Mouse (Mus musculus): ENCODE results near the gene Smyd3.

The Smyd3 gene

DNA sequence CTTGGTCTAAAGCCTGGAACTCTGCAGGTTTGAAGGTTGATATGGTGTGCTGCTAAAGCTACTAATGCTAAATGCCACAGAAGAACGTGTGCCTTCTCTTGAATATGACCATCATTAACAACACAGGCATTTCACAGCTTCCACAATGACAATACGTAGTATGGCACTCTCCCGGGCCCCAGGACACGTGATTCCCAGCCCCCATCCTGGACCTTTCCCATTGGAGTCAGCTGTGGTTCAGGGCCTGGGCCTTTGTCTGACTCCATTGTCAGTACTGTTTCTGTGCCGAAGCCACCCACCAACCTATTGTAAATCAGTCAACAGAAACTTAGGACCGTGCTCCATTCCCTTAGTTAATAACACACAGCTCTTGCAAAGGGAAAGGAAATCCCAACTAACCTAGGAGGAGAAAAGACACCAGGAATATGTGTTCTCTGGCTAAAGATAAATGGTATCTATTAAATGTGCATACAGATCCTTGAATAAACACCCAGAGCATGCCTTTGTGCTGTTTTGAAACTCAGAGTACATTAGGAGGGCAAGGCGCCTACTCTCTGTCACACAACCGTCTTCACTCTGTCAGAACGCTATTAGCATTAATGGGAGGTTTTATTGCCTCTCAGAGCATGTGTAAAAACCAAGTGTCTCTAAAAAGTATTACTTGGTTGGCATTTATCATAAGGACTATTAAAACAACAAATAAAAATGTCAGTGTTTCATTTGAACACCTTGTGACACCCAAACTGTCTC is 397.4 kb downstream of the Smyd3 start:
- no peak for DNase-seq (ENCODE audit: low read depth, low spot score)

DNA sequence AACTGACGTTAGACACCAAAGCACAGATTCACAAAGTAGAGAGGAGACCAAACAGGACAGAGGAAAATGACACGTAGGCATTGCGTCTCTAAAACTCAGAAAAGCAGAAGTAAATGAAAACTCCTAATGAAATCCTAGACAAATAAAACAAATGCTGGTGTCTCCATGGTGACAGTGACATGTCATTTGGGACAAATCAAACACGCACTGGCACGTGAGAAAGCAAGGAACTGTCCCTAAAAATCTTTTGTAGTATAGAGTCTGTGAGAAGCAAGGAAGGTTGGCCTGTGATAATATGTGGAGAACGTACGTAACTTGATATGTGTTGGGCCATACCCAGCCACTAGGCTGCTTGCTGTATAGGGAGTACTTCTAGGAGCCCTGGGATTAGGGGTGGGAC is 399.2 kb downstream of the Smyd3 start:
- no peak for DNase-seq (ENCODE audit: low read depth, low spot score)

DNA sequence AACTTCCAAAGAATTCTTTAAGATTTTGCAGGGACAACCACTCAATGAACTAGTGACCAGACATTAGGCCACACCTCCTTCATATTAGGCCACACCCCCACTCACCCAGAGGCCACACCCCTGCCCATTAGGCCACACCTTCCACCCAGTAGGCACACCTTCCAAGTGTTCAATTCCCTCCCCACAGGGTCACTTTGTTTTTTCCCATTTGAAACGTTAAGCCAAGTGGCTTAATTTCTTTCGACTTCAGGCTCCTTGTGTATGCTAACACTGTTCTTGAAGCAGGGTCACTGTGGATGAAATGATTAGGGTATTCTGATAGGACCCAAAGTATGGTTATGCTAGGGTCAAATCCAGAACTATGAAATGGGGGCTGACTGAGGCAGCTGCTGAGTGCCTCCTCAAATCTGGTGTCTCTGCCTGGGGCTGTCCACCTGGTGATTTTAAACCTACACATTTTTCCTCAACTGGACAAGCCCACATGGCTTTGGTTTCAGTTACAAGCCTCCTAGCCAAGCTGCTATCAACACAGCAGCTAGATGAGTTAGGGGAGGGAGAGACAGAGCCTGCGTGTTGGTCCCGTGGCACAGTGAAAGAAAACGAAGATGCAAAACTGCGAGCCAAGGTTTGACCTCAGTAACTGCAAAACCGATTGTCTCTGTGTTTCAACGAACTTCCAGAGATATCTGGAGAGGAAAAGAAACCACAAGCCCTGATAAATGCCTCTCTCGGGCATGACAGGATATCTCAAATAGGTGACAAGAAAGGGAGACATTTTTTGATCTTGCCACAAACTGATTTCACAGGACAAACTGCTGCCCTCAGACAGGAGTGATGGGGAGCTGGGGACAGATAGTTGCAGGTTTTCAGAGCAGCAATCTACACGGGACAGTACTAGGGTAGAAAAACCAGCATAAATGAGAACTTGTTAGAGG is 400.8 kb downstream of the Smyd3 start:
- DNase-seq (ENCODE audit: low read depth, low spot score) = no peak

DNA sequence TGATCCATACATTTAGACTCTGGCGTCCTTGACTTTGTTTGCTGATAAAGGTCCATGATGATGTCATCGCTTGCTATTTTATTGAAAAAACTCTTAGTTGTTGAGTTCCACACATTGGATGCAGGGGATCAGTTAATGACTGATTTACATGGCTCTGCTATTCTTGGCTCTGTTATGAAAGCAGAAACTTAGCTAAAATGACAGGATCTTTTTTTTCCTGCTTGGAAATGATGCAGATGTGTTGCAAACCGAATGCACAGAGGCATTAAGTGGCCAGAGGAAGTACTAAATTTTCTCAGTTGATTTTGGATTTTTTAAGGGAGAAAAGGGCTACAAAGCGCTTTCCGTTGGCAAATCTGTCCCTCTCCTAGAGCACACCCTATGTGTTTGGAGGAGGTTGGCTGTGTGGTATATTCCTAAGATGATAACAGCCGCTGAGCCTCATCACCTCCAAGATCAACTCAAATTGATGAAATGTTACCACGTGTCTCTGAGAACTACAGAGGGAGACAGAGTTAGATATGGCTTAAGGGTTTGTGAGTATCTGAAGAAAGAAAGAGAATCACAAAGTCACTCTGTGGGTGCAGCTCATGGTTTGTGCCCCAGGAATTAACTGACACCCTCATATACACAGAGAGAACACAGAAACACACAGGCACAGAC is 402.9 kb downstream of the Smyd3 start:
- no peak for DNase-seq (ENCODE audit: low read depth, low spot score)

- DNase-seq (ENCODE audit: low read depth, low spot score) = no peak
Observed at GRCm38 (mm10) chr1:179114385-179114784, 403.5 kb downstream of the Smyd3 start.

GRCm38 (mm10) chr1:179108759-179109158 is 409.1 kb downstream of the Smyd3 start:
- no peak for DNase-seq (ENCODE audit: low read depth, low spot score)

GRCm38 (mm10) chr1:179107761-179108694 is 409.8 kb downstream of the Smyd3 start:
- peak; percentile 18 for DNase-seq (ENCODE audit: low read depth, low spot score)

- peak; percentile 58 for DNase-seq (ENCODE audit: low read depth, low spot score)
Observed at GRCm38 (mm10) chr1:179107211-179107610, 410.6 kb downstream of the Smyd3 start.

DNA sequence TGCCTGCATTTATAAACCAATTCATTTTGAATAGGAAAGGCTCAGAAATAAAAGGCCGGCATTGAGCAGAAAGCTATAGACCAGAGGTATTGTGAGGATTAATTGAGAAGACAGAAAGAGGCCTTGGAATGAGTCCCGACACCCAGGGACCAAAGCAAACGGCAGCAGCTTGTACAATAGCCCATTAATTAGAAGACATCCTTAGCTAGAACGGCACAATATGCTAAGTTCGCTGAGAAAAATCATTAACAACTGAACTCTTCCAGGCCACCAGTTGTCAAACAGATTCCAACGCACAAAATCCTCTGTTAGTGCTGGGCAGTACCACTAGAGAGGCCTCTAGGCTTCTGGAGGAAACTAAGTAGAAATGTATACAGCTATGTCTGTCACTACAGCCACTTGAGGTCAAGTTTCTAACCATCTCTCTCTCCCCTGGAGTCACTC is 411.1 kb downstream of the Smyd3 start:
- peak; percentile 46 for DNase-seq (ENCODE audit: low read depth, low spot score)

DNA sequence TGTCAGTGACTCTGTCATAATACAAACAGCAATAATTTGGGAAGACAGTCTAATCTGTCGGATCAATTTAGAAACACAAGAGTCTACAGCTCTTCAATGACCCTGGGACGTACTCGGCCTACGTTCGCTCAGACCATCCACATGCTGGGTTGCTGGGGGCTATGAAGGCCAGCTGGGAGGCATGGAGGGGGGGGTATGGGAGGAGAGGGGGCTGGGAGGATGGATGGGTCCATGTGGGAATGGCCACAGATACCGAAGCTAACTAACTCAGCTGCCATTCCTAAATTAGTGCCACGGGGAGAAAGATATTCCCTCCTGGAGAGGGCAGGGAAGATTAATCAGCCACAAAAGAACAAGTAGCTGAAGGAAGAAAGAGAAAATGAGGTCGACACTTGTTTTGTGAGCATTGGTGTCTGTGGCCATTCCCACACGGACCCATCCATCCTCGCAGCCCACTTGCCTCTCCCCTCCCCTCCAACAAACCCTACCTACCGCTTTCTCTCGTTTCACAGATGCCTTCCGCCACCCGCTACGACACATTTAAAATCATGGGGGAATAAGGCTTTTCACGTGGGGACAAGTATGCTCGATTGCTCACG is 411.6 kb downstream of the Smyd3 start:
- DNase-seq (ENCODE audit: low read depth, low spot score) = no peak

DNA sequence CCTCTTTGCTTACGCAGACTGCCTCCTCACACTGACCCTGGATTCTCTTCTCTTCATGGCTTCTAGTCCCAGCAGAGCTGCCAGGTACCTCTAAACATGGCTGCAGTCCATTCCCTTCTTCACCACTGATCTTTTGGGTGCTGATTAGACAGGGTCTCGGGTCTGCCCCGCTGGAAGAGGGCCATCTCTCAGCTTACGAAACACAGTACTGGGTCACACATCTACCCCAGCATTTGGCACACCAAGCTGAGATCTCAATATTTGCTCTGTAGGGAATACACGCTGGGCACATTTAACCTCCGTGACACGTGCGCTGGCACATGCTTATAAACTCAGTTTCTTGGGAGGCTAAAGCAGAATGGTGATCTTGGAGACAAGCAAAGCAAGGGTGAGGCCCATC is 413.4 kb downstream of the Smyd3 start:
- DNase-seq (ENCODE audit: low read depth, low spot score) = no peak

DNA sequence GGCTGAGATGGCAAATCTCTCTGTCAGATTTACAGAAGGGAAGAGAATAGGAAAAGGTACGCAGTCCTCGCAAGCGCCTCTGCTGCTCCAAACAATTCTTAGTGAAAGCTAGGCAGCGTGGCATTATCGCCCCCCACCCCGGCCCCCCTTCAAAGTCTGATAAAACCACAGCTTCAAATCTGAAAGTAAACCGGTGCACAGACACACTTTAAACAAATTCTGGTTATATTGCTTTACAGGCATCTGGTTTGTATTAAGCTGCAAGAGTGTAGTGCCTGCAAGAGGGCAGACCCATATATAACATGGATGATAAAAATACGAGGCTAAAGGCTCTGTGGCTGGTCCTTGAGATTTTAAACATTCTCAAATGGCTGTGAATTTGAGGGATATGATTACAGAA is 420.8 kb downstream of the Smyd3 start:
- no peak for DNase-seq (ENCODE audit: low read depth, low spot score)

- no peak for DNase-seq (ENCODE audit: low read depth, low spot score)
Observed at GRCm38 (mm10) chr1:179096323-179096722, 421.5 kb downstream of the Smyd3 start.

DNA sequence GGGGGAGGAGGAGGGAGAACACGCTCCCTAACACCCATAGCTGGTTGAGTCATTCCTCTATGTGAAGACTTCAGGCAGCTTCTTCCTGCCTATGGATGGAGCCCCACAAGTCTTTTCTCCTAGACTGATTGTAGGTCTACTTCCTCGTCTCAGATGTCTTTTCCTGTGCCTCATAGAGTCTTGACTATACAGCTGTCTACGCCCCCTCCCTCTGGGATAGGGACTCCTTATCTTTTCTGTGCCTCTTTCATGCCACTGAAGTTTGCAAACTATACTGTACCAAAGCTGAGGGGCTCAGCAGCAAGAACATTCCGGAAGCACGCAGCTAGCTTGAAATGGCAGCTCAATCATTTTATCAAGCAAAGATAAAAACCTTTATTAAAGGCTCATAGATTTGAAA is 428.7 kb downstream of the Smyd3 start:
- DNase-seq (ENCODE audit: low read depth, low spot score) = no peak

DNA sequence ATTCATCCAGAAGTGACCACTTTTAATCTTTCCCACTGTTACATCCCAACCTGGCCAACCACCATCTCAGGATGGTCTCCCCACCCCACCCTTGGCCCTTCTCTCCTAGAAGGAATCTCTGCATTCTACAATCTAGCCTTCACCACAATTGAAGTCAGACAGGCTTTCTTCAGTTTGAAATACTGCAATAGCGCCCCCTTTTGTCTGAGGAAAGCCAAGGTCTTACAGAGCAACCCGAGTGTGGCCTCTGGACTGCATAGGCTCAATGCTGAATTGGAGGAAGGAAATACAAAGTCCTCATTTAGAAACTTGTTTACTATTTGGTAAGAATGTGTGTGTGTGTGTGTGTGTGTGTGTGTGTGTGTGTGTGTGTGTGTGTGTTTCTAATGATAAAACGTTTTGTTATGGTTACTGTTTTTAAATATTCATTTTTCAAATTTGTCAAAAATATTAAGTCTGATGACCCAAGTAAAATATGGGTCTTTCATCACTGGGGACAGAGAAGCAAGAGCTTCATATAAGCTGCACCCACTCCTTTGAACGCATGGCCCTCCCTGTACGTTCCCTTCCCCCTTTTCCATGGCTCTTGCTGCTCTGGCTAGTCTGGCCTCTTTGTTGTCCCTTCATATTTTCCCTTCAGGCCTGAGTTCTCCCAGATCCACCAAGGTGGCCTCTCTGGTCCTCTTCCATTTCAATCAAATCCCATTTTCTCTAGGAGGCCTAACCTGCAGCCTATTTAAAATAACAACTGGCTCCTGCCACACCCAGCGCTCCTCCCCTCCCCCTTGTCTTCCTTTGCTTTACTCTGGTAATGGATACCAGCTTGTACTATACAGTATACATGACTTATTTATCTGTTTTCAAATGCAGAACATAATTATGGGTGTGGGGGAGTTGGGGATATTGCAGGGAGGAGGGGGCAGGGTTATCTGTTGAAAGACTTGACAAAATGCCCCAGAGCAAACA is 430.5 kb downstream of the Smyd3 start:
- peak; percentile 85 for DNase-seq (ENCODE audit: low read depth, low spot score)

DNA sequence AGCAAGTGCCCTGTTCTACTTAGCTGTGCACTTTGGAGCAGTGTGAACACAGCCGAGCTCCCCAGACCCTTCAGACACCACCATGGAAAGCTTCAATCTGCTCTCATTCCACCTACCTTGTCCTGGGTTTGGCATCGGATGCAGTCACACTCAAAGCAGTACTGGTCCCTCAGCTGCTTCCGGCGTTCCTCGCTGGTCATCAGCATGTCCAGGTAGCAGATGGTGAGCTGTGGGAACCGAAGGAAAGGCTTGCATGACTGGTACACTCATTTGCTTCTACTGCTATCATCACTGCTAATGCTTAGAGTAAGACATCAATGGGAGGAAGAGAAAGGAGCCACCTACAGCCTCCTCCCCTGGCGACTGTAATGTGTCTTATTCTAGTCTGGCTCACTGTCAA is 431.6 kb downstream of the Smyd3 start:
- DNase-seq (ENCODE audit: low read depth, low spot score) = peak; percentile 95

- DNase-seq (ENCODE audit: low read depth, low spot score) = no peak
Observed at GRCm38 (mm10) chr1:179083098-179083497, 434.7 kb downstream of the Smyd3 start.

GRCm38 (mm10) chr1:179073846-179074245 is 444.0 kb downstream of the Smyd3 start:
- peak; percentile 86 for DNase-seq (ENCODE audit: low read depth, low spot score)

GRCm38 (mm10) chr1:179072935-179073654 is 444.7 kb downstream of the Smyd3 start:
- DNase-seq (ENCODE audit: low read depth, low spot score) = no peak

Data from brain, adult 2 months (tissue).